Mouse (Mus musculus) heart, embryonic 15.5 days (tissue): ENCODE results near the gene Enpp3. TPM values are rescaled to one million over a fixed set of nuclear protein-coding genes. Genes with fewer than 3 reads are reported as not detected.

Experiments used
- ATAC-seq: fragments of 200-750 bp; cut with Nextera tagmentation; replicated peaks from 2 replicates; pipeline ENCODE4 v1.8.0; 2017; ENCODE audit warnings: low read depth, moderate TSS enrichment; ENCODE audit not compliant: insufficient number of reproducible peaks, insufficient read depth, low FRiP score
- H3K27ac ChIP-seq: fragments of 300-500 bp; sonication (generic); 2 replicates; pipeline ENCODE4 v1.5.1; 2015; ENCODE audit warnings: mild to moderate bottlenecking, inconsistent platforms
- H3K27me3 ChIP-seq: fragments of 300-500 bp; sonication (generic); 2 replicates; pipeline ENCODE4 v1.6.1; 2015; ENCODE audit warnings: inconsistent platforms
- H3K36me3 ChIP-seq: fragments of 300-500 bp; sonication (generic); 2 replicates; pipeline ENCODE4 v1.6.1; 2015; ENCODE audit warnings: mild to moderate bottlenecking, inconsistent platforms
- H3K4me1 ChIP-seq: fragments of 300-500 bp; sonication (generic); replicated peaks from 2 replicates; pipeline ENCODE4 v1.6.1; 2015; ENCODE audit warnings: inconsistent platforms
- H3K4me2 ChIP-seq: fragments of 300-500 bp; sonication (generic); 2 replicates; pipeline ENCODE4 v1.6.1; 2015; ENCODE audit warnings: inconsistent platforms, mild to moderate bottlenecking, moderate library complexity
- H3K4me3 ChIP-seq: fragments of 300-500 bp; sonication (generic); 2 replicates; pipeline ENCODE4 v1.5.1; 2015; ENCODE audit warnings: mild to moderate bottlenecking, inconsistent platforms
- H3K9ac ChIP-seq: fragments of 300-500 bp; sonication (generic); 2 replicates; pipeline ENCODE4 v1.6.1; 2015; ENCODE audit warnings: mild to moderate bottlenecking, inconsistent platforms
- H3K9me3 ChIP-seq: fragments of 300-500 bp; sonication (generic); replicated peaks from 2 replicates; pipeline ENCODE4 v1.6.1; 2016; ENCODE audit warnings: inconsistent platforms
- WGBS: fragments of 180-500 bp; shearing (Covaris S2); methylation state at CpG from one replicate; pipeline ENCODE4 v1.1.7; 2015; ENCODE audit warnings: mixed read lengths; 5-methylcytosine and 5-hydroxymethylcytosine counted together
- polyA plus RNA-seq: library from polyadenylated mRNA; unstranded; fragments of >200 nt; fragmentation: Nextera tagmentation; extraction: Ambion mirVana; gene quantifications from 2 replicates; pipeline ENCODE4 v1.2.1, GENCODE M21; 2015

Enpp3 gene
- polyA plus RNA-seq, 1 experiment from 2014 or later = 3.8 TPM

DNA sequence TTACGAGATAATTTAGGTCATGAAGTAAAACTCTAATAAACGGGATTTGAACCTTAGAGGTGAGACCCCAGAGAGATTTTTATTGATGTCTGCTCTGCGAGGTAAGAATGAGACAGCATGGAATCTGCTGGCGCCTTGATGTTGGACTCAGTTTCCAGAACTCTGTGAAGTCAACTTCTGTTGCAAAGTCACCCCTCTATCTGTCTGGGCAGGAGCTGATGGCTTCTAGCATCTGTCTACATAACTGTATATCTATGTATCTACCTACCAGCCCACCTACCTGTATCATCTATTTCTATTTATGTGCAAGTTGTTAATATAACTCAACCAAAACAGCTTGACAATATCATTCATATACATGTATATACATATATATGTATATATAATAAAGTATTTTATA is 57.3 kb downstream of the Enpp3 start:
- WGBS = 78% methylated on average over 4 of the region's 4 CpGs
- no peak overlapping the region for H3K4me3 ChIP-seq
- no peak for ATAC-seq
- no peak overlapping the region for H3K4me2 ChIP-seq
- H3K9me3 ChIP-seq = no peaks in the 10 kb centered on the region
- no peaks in the 10 kb centered on the region for H3K4me1 ChIP-seq
- no peaks in the 10 kb centered on the region for H3K36me3 ChIP-seq
- no peak overlapping the region for H3K9ac ChIP-seq
- H3K27me3 ChIP-seq = no peaks in the 10 kb centered on the region
- no peak overlapping the region for H3K27ac ChIP-seq

DNA sequence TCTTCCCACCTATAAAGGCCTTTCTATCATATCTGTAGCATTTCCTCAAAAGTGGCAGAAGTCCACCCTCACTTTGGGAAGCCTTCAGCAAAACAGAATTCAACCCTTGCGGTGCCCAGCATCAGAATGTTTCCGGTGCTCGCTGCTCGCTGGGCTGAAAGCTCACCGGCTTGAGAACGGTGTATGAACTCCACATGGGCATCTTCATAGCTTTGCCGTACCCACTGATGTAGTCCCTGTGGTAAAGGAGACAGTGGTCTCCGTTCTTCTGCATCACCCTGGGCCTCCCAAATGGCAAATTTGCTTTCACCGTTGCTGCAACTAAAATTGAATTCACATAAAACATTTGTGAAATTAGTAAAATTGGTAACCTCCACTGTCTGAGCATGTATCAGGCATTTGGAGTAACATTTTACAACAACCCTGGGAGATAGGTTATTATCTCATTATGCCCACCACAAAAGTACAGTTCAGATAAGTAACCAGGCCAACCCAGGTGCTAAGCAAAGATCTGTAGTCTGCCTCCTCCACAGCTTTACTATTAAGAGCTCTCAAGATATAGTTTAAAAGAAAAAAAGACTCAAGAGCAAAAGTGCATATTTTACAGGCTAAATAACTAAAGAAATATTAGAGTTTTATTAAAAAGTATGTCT is 57.9 kb downstream of the Enpp3 start:
- H3K27ac ChIP-seq = no peak overlapping the region
- H3K27me3 ChIP-seq = no peaks in the 10 kb centered on the region
- H3K4me1 ChIP-seq = no peaks in the 10 kb centered on the region
- H3K36me3 ChIP-seq = no peaks in the 10 kb centered on the region
- ATAC-seq = no peak
- H3K4me3 ChIP-seq = no peak overlapping the region
- H3K9ac ChIP-seq = no peak overlapping the region
- H3K9me3 ChIP-seq = no peaks in the 10 kb centered on the region
- WGBS = 92% methylated on average over 9 of the region's 9 CpGs
- no peak overlapping the region for H3K4me2 ChIP-seq

GRCm38 (mm10) chr10:24783946-24784345 is 58.7 kb downstream of the Enpp3 start:
- Histone ChIP-seq H3K9ac (no peak overlapping the region), H3K4me3 (no peak overlapping the region), H3K27ac (no peak overlapping the region), H3K9me3 (no peaks in the 10 kb centered on the region), H3K36me3 (no peaks in the 10 kb centered on the region), H3K4me2 (no peak overlapping the region), H3K4me1 (no peaks in the 10 kb centered on the region), H3K27me3 (no peaks in the 10 kb centered on the region)
- 84% methylated on average over 3 of the region's 3 CpGs for WGBS
- ATAC-seq = no peak

DNA sequence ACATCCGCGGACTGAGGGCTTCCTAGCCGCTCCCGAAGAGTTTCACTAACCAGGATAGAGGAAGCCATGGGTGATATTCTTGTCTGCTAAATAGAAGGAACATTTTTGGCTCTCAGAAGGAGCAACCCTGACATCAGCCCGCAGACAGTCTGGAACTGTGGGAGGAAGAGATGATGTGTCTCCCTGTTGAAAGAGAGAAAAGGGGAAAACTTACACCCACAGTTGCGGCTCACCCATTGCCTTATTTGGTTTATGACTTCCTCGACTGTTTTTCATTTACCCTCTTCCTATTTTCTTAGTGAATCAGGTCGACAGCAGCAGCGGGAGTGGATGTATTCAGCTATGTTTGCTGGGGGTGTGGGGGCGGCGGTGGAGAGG is 64.0 kb downstream of the Enpp3 start:
- H3K9me3 ChIP-seq = no peaks in the 10 kb centered on the region
- H3K4me3 ChIP-seq = no peak overlapping the region
- H3K36me3 ChIP-seq = no peaks in the 10 kb centered on the region
- H3K27me3 ChIP-seq = no peaks in the 10 kb centered on the region
- peak overlapping the region; percentile 26 for H3K4me2 ChIP-seq
- ATAC-seq = no peak
- no peak overlapping the region for H3K9ac ChIP-seq
- WGBS = 61% methylated on average over 11 of the region's 11 CpGs
- 0 out of 2 replicates have a peak overlapping the region, but pooled peaks have one; percentile 11 for H3K27ac ChIP-seq
- no peaks in the 10 kb centered on the region for H3K4me1 ChIP-seq

- Histone ChIP-seq H3K4me2 (peak overlapping the region; percentile 26), H3K9me3 (no peaks in the 10 kb centered on the region), H3K4me1 (no peaks in the 10 kb centered on the region), H3K27me3 (no peaks in the 10 kb centered on the region), H3K9ac (no peak overlapping the region), H3K4me3 (no peak overlapping the region), H3K27ac (0 out of 2 replicates have a peak overlapping the region, but pooled peaks have one; percentile 11), H3K36me3 (no peaks in the 10 kb centered on the region)
- ATAC-seq = no peak
- 68% methylated on average over 14 of the region's 14 CpGs for WGBS
These were observed 64.5 kb downstream of the Enpp3 start for GRCm38 (mm10) chr10:24777916-24778642.

DNA sequence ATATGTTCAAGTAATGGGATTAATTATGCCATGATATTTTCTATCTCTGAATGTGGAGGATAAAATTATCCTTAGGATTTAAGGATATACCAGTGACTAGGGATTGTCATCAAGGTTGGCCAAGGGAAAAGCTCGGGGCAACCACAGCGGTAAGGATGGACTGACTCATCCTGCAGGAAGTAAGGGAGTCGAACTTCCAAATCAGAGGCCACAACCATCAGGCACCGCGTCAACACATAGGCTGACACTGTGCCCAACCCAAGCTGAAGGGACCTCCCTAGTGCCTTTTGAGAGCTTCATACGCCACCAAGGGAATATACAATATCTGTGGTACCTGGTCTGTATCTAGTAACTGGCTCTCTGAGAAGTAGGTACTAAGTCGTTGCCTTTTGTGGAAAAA is 73.1 kb downstream of the Enpp3 start:
- 77% methylated on average over 7 of the region's 7 CpGs for WGBS
- no peaks in the 10 kb centered on the region for H3K27me3 ChIP-seq
- no peak overlapping the region for H3K27ac ChIP-seq
- no peaks in the 10 kb centered on the region for H3K9me3 ChIP-seq
- H3K4me1 ChIP-seq = no peaks in the 10 kb centered on the region
- no peak overlapping the region for H3K9ac ChIP-seq
- H3K4me3 ChIP-seq = no peak overlapping the region
- no peak overlapping the region for H3K4me2 ChIP-seq
- no peaks in the 10 kb centered on the region for H3K36me3 ChIP-seq
- no peak for ATAC-seq

- Histone ChIP-seq H3K27me3 (no peaks in the 10 kb centered on the region), H3K4me1 (no peaks in the 10 kb centered on the region), H3K4me3 (no peak overlapping the region), H3K9me3 (no peaks in the 10 kb centered on the region), H3K4me2 (no peak overlapping the region), H3K27ac (no peak overlapping the region), H3K9ac (no peak overlapping the region), H3K36me3 (no peaks in the 10 kb centered on the region)
- WGBS = 68% methylated on average over 11 of the region's 11 CpGs
- no peak for ATAC-seq
These were observed 74.9 kb downstream of the Enpp3 start for GRCm38 (mm10) chr10:24767695-24768094.

GRCm38 (mm10) chr10:24766061-24766460 is 76.6 kb downstream of the Enpp3 start:
- H3K9me3 ChIP-seq = no peaks in the 10 kb centered on the region
- no peak overlapping the region for H3K4me2 ChIP-seq
- H3K27me3 ChIP-seq = no peaks in the 10 kb centered on the region
- no peaks in the 10 kb centered on the region for H3K4me1 ChIP-seq
- no peaks in the 10 kb centered on the region for H3K36me3 ChIP-seq
- 79% methylated on average over 1 of the region's 1 CpGs for WGBS
- no peak for ATAC-seq
- no peak overlapping the region for H3K27ac ChIP-seq
- no peak overlapping the region for H3K9ac ChIP-seq
- H3K4me3 ChIP-seq = no peak overlapping the region

- no peaks in the 10 kb centered on the region for H3K4me1 ChIP-seq
- H3K9me3 ChIP-seq = no peaks in the 10 kb centered on the region
- H3K4me2 ChIP-seq = no peak overlapping the region
- WGBS = 55% methylated on average over 6 of the region's 6 CpGs
- H3K4me3 ChIP-seq = no peak overlapping the region
- no peak overlapping the region for H3K27ac ChIP-seq
- no peak overlapping the region for H3K9ac ChIP-seq
- H3K27me3 ChIP-seq = no peaks in the 10 kb centered on the region
- no peak for ATAC-seq
- H3K36me3 ChIP-seq = no peaks in the 10 kb centered on the region
These were observed 77.4 kb downstream of the Enpp3 start for GRCm38 (mm10) chr10:24765151-24765755.

DNA sequence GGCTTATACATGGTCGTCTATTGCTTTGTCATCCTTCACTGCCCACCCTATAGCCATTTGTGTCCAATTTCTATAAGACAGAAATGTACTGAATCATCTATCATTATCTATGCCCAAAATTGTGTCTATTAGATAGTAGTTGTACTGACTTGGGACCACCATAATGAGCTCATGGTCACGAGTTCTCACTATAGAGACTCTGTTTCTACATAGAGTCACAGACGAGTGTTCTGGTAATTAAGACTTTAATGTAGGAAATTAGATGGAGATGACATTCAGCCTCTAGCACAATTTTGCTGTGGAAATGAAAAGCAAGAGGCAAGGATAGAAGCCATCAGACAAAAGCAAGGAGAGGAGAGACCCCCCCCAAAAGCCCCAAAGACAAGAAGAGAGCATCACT is 78.0 kb downstream of the Enpp3 start:
- H3K4me2 ChIP-seq = no peak overlapping the region

DNA sequence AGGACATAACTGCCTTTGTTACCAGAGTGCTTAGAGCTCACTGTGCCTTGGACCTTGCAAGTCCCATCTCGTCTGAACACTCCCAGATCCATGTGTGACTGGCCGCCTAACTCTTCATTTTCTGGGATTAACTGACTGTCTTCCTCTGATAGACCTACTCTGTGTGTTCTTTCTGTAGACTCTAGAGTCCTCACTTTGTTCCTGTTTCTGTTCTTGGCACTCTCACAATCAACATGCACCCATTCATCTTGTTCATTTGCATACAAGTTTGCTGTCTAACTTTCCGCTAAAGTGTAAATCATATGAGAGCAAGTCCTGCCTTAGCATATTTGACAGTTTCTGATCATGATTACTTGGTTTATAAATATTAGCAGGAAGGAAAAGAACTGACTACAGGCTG is 79.4 kb downstream of the Enpp3 start:
- Histone ChIP-seq H3K4me3 (no peak overlapping the region), H3K36me3 (no peaks in the 10 kb centered on the region), H3K27me3 (no peaks in the 10 kb centered on the region), H3K4me1 (no peaks in the 10 kb centered on the region), H3K9me3 (no peaks in the 10 kb centered on the region), H3K9ac (no peak overlapping the region), H3K4me2 (no peak overlapping the region), H3K27ac (no peak overlapping the region)
- ATAC-seq = no peak
- WGBS = 82% methylated on average over 3 of the region's 3 CpGs

More for the DNA sequence above, 78.0 kb downstream of the Enpp3 start:
- ATAC-seq = no peak
- H3K9me3 ChIP-seq = no peaks in the 10 kb centered on the region
- H3K36me3 ChIP-seq = no peaks in the 10 kb centered on the region
- no peak overlapping the region for H3K9ac ChIP-seq
- H3K4me1 ChIP-seq = no peaks in the 10 kb centered on the region
- no peaks in the 10 kb centered on the region for H3K27me3 ChIP-seq
- 78% methylated on average over 3 of the region's 3 CpGs for WGBS
- H3K4me3 ChIP-seq = no peak overlapping the region
- H3K27ac ChIP-seq = no peak overlapping the region
